Mouse (Mus musculus): ENCODE measurements around the gene Slc35b3. TPM values are rescaled to one million over a fixed set of nuclear protein-coding genes. Genes with fewer than 3 reads are reported as not detected.

Slc35b3 gene
- total RNA-seq (2015; ENCODE audit: low replicate concordance) (13.3 and 23.1 TPM in 2 replicates), total RNA-seq (2017; ENCODE audit: low replicate concordance) (6.7 and 7.2 TPM in 2 replicates)

DNA sequence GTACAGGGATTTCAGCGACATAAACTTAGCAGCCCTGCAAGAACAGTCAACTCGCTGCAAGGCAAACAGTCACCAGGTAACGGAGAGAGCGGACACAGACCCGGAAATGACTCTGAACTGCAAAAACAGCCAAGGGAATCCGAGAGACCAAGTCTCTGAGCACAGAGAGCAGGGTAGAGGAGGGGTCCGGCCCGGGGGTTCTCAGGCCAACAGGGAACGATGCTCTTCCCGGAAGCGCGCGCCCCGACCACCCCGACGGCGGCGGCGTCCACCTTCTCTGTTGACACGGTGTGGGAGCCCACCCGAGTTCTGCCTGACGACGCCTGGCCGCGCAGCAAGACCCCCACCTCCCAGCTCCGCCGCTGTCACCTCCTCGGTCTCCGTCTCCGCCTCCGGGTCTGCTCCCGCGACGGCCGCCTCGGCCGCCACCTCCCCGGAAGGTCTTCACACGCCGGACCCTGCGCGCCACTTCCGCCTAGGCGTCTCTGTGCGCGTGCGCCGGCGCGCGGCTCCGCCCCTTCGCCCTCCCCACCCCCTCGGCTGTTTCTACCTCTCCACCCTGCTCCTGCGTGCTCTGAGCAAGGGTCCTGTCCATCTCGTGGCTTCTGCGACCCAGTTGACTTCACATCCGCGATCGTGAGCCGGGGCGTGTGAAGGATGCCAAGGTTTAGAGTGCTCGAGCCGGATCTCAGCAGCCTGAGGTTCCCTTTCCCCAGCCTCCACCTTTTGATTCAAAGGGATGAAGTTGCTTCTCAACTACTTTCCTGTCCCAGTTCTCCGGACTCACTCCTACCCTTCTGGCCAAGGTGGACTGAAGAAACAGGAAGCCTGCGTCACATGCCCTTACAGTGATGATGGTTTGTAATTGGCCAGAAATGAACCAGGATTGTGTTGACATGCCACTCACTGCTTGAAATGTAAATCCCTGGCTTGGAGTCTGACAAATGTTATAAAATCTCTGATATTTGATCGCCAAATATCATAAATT lies at the start of gene Slc35b3:
Gene Slc35b3, minus strand, starts transcription at position 813 of the 988 bp plus-strand sequence.
- ATAC-seq (replicated peaks; ENCODE audit: low FRiP score, poor library complexity, severe bottlenecking): peak; percentile 93

DNA sequence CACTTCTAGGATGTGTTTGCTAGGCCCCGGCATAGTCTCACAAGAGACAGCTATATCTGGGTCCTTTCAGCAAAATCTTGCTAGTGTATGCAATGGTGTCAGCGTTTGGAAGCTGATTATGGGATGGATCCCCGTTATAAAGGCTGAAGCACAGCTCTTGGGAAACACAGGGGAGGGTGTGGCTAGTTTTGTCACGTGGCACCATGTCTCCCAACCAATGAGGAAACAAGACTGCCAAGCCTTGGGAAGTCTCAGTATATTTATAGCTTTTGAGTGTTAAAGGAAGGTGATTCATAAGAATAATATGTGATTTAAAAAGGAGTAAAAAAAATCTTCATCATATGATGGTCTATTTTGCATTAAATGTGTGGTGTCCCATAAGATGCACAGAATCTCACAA lies 49.6 kb upstream of the Slc35b3 start:
- ATAC-seq (replicated peaks; ENCODE audit: low FRiP score, poor library complexity, severe bottlenecking): no peak

DNA sequence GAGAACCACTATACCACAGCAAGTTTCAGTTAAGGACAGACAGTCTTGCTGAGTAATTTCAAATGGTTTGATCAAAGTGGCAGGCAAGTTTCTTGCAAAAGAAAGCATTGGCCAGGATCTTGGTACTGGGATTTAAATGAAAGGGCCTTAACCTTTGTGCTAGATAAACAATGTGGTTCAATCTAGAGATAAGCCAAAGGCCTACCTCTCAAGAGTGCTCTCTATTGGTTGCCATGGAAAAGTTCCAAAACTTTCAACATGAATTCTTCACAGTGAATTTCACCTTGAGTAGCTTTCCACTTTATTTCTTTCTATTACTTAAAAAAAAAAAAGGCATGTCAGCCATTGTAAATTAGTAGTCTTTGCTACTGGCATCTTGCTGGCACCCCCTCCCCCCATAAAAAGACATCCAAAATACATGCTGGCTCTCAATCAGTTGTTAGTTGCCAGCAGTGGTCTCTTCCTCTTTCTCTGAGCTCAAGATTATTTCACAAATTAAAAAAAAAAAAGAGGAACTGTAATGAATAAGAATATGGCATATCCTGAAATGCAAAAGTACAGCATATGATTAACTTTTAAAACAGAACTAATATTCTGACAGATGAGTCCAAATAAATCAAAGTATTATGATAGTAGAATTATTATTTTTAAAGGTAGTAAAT lies 42.6 kb upstream of the Slc35b3 start:
- ATAC-seq (replicated peaks; ENCODE audit: low FRiP score, poor library complexity, severe bottlenecking): no peak

DNA sequence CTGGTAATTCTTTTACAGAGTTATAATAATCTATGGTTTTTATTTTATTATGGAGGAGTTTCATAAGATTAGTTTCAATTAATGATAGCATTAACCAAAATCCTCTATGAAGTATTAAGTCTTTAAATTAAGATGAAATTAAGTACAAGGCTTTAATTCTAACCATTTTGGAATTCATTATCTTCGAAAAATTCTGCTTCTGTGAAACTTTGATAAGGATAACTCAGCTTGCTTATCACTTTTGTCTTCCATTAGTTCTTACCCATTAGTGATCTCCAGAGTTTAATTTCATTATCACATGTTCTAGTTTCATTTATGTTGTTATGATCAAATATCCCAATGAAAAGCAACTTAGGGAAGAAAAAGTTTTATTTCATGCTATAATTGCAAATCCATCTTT lies 41.7 kb upstream of the Slc35b3 start:
- ATAC-seq (replicated peaks; ENCODE audit: low FRiP score, poor library complexity, severe bottlenecking): no peak

DNA sequence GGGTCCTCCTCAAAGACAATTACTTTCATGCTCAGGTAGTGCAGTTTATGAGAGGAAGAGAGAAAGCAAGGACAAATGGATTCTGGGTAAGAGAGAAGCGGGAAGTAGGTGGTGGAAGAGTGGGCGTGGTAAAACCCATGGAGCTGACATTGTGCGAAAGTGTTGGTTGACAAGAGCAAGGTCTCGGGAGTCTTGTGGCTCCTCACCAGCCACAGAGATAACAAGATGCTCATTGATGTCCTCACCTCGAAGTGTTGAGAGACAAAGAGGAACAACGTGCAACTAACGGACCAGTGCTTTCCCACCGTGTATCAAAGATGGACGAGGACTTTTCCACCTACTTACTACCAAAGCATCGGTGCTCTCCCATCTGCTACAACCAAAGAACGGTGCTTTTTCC lies 40.8 kb upstream of the Slc35b3 start:
- ATAC-seq (replicated peaks; ENCODE audit: low FRiP score, poor library complexity, severe bottlenecking): no peak

DNA sequence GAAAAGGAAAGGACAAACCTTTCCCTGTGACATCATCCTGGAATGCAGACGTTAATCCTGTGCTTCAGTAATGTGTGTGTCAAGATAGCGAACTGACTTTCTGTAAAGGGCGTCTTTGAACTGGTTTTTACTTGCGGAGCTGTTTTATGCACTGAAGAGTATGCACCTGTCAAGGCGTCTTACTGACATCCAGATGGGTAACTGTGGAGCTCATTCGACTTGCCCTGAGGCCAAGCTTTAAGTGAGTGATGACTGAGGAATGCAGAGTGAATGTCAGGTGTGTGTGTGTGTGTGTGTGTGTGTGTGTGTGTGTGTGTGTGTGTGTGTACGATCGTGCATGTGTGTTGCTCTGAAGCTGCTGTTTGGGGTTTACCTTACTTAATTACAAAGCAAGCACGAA lies 38.3 kb upstream of the Slc35b3 start:
- ATAC-seq (replicated peaks; ENCODE audit: low FRiP score, poor library complexity, severe bottlenecking): no peak

DNA sequence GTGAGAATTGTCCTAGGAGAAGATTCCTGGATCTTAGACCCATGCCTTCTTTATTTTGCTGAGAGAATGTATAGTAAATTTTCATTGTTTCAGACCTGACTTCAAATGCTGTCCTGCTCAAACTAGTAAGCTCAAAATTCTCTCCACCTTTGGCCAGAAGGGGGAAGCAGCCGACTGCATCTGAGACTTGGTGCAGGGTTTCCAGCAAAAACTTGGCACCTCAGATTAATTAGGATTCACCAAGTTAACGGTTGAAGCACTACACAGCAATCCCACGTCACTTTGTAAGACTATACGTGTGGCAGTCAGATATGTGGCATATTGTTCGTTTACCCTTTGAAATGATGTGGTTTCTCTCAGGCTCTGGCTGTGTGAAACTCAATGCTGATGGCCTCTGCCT lies 31.9 kb upstream of the Slc35b3 start:
- no peak for ATAC-seq (replicated peaks; ENCODE audit: low FRiP score, poor library complexity, severe bottlenecking)

DNA sequence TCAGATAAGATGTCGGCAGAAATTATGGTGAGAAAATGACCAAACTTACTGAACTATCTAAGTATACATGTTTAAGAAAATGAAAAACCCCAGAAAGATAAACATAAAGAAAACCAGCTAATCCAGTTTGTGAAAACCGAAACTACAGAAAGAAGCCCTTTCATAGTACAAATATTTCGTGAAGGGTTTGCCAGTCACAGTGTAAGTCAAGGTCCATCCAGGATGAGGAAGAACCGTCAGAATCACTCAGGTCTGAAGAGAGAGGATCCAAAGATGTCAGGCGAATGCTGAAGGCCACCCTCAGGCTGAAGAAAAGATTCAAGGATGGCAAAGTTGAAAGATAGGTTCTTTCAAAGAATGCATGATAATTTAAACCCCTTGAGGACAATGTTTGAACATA lies 23.1 kb upstream of the Slc35b3 start:
- no peak for ATAC-seq (replicated peaks; ENCODE audit: low FRiP score, poor library complexity, severe bottlenecking)

DNA sequence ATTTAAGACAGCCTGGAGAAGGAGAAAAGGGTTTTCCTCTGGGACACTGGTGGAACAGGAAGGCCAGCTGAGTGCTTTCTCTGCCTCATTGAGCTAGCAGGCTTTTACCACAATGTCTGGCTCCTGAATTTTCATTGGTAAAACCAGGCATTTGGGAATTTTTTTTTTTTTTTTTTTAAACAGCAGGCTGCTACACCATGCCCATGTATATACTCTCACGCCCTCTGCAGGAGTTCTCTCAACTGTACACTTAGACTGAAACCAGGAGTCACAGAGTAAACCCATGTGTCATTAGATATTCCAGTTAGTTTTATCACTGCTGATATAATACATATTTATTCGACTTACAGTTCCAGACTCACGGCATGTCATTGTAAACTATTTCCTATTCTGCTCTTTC lies 20.2 kb upstream of the Slc35b3 start:
- ATAC-seq (replicated peaks; ENCODE audit: low FRiP score, poor library complexity, severe bottlenecking): no peak

DNA sequence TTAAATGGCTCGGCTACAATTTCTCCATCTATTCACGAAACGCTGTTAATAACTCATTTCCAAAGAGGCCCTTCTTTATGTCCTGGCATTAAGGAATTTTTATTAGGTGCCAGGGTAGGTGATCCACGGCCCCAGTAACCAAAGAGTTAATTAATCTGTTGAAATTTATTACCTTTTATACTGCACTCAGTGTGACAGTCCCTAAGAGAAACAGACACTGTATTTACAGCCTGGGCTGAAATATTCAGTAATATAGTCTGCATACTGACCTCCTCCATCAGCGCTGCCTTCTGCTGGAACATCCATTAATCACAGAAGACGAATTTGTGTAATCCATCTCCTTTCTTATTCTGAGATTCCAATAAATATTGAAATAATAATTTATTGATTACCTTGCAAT lies 16.3 kb upstream of the Slc35b3 start:
- ATAC-seq (replicated peaks; ENCODE audit: low FRiP score, poor library complexity, severe bottlenecking): no peak

DNA sequence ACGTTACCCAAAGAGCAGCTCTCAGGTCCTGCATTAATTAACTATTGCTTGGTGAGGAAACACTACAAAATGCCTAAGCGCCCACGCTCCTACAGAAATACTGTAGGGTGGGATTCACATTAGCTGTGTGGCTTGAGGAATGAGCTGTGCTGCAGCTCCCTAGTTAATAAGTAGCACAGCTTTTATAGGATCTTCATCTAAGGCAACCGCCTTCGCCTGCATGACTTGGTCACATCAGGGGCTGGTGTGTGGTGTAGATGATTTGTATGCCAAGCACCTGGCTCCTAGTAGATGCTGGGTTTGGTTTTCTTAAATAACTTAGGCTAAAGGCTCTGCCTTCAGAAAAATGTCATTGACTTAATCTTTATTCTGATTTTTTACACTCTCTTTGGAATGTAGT lies 15.2 kb upstream of the Slc35b3 start:
- no peak for ATAC-seq (replicated peaks; ENCODE audit: low FRiP score, poor library complexity, severe bottlenecking)

DNA sequence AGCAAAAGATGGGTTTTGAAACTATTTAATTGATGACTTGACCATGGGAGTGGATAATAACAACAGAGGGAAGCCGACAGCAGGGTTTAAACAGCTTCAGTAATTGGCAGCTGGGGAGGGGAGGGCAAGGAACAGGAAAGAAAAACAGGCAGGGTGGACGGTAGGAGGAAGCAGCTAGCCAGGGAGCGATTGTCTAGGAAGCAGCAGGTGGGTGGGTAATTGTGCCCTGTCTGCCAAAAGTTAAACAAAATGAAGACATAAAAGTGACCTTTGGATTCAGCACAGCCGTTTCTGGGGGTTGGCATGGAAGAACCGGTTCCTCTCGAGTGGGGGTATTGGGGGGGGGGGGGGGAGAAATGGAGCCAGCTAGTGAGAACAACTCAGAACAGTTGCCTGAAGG lies 11.9 kb upstream of the Slc35b3 start:
- no peak for ATAC-seq (replicated peaks; ENCODE audit: low FRiP score, poor library complexity, severe bottlenecking)

DNA sequence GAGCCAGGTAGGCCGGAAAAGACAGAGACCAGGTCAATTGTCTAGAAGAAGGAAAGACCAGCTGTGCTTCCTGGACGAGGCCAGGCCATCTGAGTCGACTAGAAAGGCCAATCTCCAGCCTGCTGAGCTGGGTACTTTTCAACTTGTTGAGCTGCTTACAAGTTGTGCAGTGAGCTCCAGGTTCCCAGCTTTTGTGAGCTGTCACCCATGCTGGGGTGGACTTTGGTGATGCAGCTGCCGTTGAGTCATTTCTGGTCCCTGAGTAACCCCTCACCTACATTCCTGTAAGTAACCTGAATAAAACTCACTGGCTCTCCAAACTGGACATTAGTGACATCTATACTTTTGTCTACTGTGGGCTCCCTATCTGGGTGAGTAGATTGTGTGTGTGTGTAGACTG lies 10.4 kb upstream of the Slc35b3 start:
- ATAC-seq (replicated peaks; ENCODE audit: low FRiP score, poor library complexity, severe bottlenecking): no peak

DNA sequence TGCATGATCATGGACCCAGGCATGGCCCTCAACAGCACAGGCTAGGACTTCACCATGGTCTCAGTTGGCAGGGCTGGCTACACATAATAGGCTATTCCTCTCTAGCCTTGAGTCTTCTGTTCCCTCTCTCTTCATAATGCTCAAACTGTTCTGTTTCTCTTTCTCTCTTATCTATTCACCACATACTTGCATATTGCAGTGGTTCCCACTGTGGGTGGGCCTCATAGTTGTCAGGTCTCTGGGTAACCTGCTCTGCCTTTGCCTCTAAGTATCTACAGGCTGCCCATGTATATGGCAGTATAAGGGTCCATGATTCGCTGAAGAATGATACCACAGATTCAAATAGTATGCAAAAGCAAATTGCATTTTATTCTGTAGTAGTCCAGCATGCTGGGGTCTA lies 6.8 kb upstream of the Slc35b3 start:
- no peak for ATAC-seq (replicated peaks; ENCODE audit: low FRiP score, poor library complexity, severe bottlenecking)

DNA sequence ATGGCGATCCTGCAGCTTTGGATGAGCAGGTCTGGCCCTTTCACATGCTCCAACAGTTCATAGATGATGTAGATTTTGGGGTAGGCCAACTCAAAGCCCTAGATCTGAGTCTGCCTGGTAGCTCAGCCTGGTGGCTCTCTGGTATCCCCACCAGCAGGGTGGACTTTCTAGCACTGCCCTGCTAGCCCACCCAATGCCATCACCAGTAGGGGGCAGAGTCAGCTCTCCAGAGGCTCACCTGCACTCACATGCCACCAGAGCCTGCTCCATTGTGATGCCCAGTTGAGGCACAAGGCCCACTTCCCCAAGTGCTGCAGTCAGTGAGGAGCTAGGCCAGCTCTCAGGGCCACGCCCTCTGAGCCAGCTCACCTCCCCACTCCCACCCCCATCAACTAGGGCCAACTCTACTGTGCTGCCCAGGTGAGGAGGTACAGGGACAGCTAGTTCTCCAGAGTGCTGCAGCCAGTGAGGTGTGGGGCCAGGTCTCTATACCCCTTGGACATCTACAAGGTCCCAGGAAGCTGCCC lies 6.3 kb upstream of the Slc35b3 start:
- no peak for ATAC-seq (replicated peaks; ENCODE audit: low FRiP score, poor library complexity, severe bottlenecking)

DNA sequence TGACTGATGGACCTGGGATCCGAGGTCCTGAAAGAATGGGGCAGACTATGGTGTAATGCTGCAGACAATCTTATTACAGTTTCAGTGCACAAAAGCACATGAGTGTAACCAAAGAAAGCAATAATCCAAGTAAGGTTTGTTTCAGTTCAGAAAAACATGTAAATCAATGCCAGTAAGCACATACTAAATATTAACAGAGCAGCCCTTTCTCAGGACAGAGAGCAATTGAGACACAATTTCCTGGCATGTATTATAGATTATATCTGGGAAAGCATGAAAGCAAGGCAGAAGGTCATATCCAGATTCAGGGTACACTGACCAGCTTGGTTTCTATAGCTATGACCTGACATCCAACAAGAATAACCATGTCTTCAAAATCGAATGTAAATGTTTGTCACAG lies 2.1 kb upstream of the Slc35b3 start:
- ATAC-seq (replicated peaks; ENCODE audit: low FRiP score, poor library complexity, severe bottlenecking): no peak

DNA sequence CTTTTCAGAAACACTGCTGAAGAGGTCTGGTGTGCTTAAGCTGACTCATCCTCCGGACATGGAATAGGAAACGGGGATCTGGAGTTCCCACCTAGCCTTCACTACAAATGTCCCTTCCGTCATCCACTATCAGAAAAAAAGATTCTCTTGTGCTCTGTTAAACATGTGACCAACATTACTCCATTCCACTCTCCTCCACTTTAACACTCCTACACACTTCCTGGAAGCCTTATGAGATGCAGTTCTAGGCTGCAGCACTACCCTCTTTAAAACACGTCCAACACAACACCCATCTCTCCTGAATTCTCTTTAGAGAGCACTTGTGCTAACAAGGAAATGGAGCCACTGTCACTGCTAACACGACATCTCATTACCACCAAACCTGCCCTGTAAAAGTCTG lies 2.6 kb downstream of the Slc35b3 start:
- no peak for ATAC-seq (replicated peaks; ENCODE audit: low FRiP score, poor library complexity, severe bottlenecking)

DNA sequence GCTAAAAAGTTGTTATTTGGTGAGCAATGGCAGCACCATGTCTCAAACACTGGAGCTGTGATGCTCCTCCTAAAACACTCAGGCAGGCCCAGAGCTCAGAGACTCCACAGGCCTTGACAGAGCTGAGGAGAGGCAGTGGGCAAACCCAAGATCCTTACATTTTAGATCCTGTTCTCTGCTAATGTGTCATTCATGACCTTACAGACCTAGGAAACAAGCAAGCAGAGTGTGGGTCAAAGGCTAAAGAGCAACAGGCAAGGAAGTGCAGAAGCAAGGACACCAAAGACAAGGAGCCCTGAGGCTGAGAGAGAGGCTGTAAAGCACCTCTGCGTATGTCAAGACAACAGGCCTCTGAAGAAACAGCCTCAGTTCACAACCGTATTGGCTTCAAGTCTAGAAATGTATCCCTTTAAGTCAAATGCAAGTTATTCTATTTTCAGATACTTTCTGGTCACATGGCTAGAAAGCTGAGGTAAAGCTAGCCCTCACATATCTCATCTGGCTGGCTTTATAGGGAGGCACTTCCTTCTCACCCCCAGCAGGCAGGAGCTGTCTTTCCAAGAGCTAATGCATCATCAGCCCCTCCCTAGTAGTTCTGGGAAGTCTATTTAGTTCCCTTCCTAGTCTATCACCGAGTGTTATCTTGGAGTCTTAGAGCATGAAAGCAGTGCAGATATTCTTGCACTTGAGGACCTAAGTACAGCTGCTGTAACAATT lies 14.2 kb downstream of the Slc35b3 start:
- ATAC-seq (replicated peaks; ENCODE audit: low FRiP score, poor library complexity, severe bottlenecking): no peak

DNA sequence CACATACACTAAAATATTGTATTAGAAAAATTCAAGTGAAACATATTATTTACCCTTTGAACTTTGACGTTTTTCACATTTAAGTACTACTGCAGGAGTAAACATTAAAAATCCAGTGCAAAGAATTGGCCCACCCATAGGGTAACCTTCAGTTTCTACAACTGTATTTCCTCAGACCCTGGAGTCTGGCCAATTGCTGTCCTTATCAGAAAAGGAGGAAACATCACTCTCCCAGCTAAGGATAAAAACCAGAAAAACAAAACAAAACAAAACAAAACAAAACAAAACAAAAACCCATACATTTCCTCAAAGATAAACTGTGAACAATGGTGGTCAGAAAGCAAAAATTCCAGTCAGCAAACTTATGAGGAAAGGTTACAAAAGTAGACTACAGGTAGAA lies 14.9 kb downstream of the Slc35b3 start:
- no peak for ATAC-seq (replicated peaks; ENCODE audit: low FRiP score, poor library complexity, severe bottlenecking)

DNA sequence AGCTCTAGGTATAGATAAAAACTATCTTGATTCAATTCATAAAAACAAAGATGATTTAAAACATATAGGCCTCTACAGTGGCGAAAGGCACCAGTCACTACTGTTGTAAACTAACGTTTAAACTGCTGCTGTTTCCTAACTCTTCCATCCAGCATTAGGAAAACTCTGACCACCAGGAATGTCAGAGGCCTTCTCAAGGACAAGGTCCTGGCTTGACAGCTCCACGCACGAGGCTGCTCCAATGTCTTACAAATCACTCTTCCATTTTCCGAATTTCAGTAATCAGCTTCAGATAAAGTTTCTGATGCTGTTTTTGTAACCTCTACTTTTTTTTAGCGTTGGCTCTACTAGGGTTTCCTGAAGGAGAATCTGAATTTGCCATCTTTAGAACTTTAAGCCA lies 15.7 kb downstream of the Slc35b3 start:
- no peak for ATAC-seq (replicated peaks; ENCODE audit: low FRiP score, poor library complexity, severe bottlenecking)
